In genomic region chr7:46796206-46796679, GRCm38 (mm10) we compare ENCODE assay signal across 8 mouse cellular contexts. TPM values are rescaled to one million over a fixed set of nuclear protein-coding genes. Genes with fewer than 3 reads are reported as not detected.
DNase-seq lines count a peak whose midpoint lies in the region; ATAC-seq and TF ChIP-seq lines count a peak whose summit lies in the region.

No protein-coding gene starts in this region.

- no peak for TF ChIP-seq POLR2A in CH12.LX (IDR thresholded peaks at IDR 0.05; ENCODE audit: low read depth, low read length)

- in situ Hi-C loops in CH12.LX (cut with MboI; ENCODE audit: low pct_ligation_motif_present, low pct_unique_long_range_greater_than_20kb, low sequenced_read_pairs), result loop anchor here (5.0 kb wide), 1 partner anchor 51 kb away; no protein-coding TSS in a partner anchor

- H3K36me3 ChIP-seq in heart, embryonic 13.5 days, result peaks cover 32% of the 10 kb centered on the region
- peaks cover 3 to 23% of the 10 kb centered on the region in 2 experiments for H3K36me3 ChIP-seq in CH12.LX (replicated peaks in 1 of 2; ENCODE audit: control insufficient read depth in 1 of 2, insufficient read depth in 1 of 2, low read length in 1 of 2)
- peaks cover 16% of the 10 kb centered on the region for H3K36me3 ChIP-seq in limb, embryonic 15.5 days
- H3K36me3 ChIP-seq in stomach, embryonic 14.5 days (ENCODE audit: control insufficient read depth, insufficient read depth, low read length), result peaks cover 11% of the 10 kb centered on the region; the same call in 1 of the 2 replicates

- peak overlapping the region; percentile 97 for H3K4me3 ChIP-seq in heart, embryonic 13.5 days
- H3K4me3 ChIP-seq in CH12.LX (replicated peaks in 1 of 3; ENCODE audit: low read depth in 2 of 3, low read length in 2 of 3, poor library complexity in 1 of 3), result peak overlapping the region; percentile 89 to 95 (median 94)
- peak overlapping the region; percentile 92 for H3K4me3 ChIP-seq in limb, embryonic 15.5 days
- peak overlapping the region; percentile 90 for H3K4me3 ChIP-seq in stomach, embryonic 14.5 days (ENCODE audit: low read depth, low read length)

- WGBS in heart, embryonic 13.5 days, result 0% methylated on average over 29 of the region's 31 CpGs
- under 1% methylated on average over 31 of the region's 31 CpGs for WGBS in limb, embryonic 15.5 days
- WGBS in stomach, embryonic 14.5 days, result 1% methylated on average over 31 of the region's 31 CpGs

- H3K4me1 ChIP-seq in heart, embryonic 13.5 days, result peaks cover 20% of the 10 kb centered on the region
- H3K4me1 ChIP-seq in CH12.LX (ENCODE audit: control insufficient read depth in 1 of 2, insufficient read depth in 2 of 2), result peaks cover 2 to 26% of the 10 kb centered on the region in 2 experiments; a peak in 2 of 4 replicates
- H3K4me1 ChIP-seq in limb, embryonic 15.5 days, result peaks cover 20% of the 10 kb centered on the region
- H3K4me1 ChIP-seq in stomach, embryonic 14.5 days (ENCODE audit: control insufficient read depth, insufficient read depth, low read length), result peaks cover 7% of the 10 kb centered on the region

- H3K9me3 ChIP-seq in heart, embryonic 13.5 days, result no peaks in the 10 kb centered on the region
- no peaks in the 10 kb centered on the region for H3K9me3 ChIP-seq in CH12.LX (replicated peaks; ENCODE audit: low read length)
- H3K9me3 ChIP-seq in limb, embryonic 15.5 days, result no peaks in the 10 kb centered on the region
- H3K9me3 ChIP-seq in stomach, embryonic 14.5 days (ENCODE audit: control insufficient read depth, low read depth, low read length), result no peaks in the 10 kb centered on the region

- peak overlapping the region; percentile 99 for H3K4me2 ChIP-seq in heart, embryonic 13.5 days
- peak overlapping the region; percentile 100 for H3K4me2 ChIP-seq in CH12.LX (ENCODE audit: insufficient read depth, low read depth, poor library complexity, severe bottlenecking)
- H3K4me2 ChIP-seq in limb, embryonic 15.5 days, result peak overlapping the region; percentile 87
- H3K4me2 ChIP-seq in stomach, embryonic 14.5 days (replicated peaks; ENCODE audit: low read depth, low read length), result peak overlapping the region; percentile 83

- H3K27me3 ChIP-seq in heart, embryonic 13.5 days (replicated peaks), result no peaks in the 10 kb centered on the region
- H3K27me3 ChIP-seq in CH12.LX (replicated peaks), result no peaks in the 10 kb centered on the region
- H3K27me3 ChIP-seq in limb, embryonic 15.5 days, result no peaks in the 10 kb centered on the region
- H3K27me3 ChIP-seq in stomach, embryonic 14.5 days (ENCODE audit: control insufficient read depth, insufficient read depth, low read length), result no peaks in the 10 kb centered on the region

- no peak for TF ChIP-seq CTCF in CH12.LX (conservative IDR thresholded peaks at IDR 0.05 in 1 of 2, IDR thresholded peaks at IDR 0.05 in 1 of 2; ENCODE audit: low read depth in 2 of 2, low read length in 2 of 2)

- no peak for TF ChIP-seq EP300 in CH12.LX (IDR thresholded peaks at IDR 0.05; ENCODE audit: low read length)

- TF ChIP-seq RAD21 in CH12.LX (IDR thresholded peaks at IDR 0.05; ENCODE audit: low read depth, low read length), result no peak

- no peak for DNase-seq in heart, adult 9 months (ENCODE audit: low spot score in 2 of 2)
- no peak for DNase-seq in CH12.LX (ENCODE audit: extremely low read depth)
- no peak for DNase-seq in natural killer cell, adult 2 months (ENCODE audit: low spot score in 2 of 2)
- no peak for DNase-seq in layer of hippocampus, adult 8-10 months (ENCODE audit: low spot score in 2 of 2)

- no peak; the same call in 1 of the 2 replicates for ATAC-seq in heart, embryonic 13.5 days (ENCODE audit: extremely low read depth, insufficient number of reproducible peaks, low FRiP score, low TSS enrichment)
- ATAC-seq in erythroid progenitor cell, adult 5-6 weeks (replicated peaks; ENCODE audit: low FRiP score, poor library complexity, severe bottlenecking), result peak; percentile 29; the same call in 1 of the 2 replicates
- ATAC-seq in limb, embryonic 15.5 days (ENCODE audit: insufficient number of reproducible peaks, low FRiP score, low TSS enrichment, low read depth), result no peak
- peak; percentile 57 for ATAC-seq in stomach, embryonic 14.5 days (ENCODE audit: insufficient number of reproducible peaks, insufficient read depth, low FRiP score, low read depth)

- H3K79me2 ChIP-seq in CH12.LX (replicated peaks; ENCODE audit: control insufficient read depth, extremely low read depth, insufficient read depth, poor library complexity, severe bottlenecking), result peaks cover 47% of the 10 kb centered on the region

- peak overlapping the region; percentile 87 for H3K27ac ChIP-seq in heart, embryonic 13.5 days (replicated peaks)
- H3K27ac ChIP-seq in CH12.LX (ENCODE audit: insufficient read depth, low read depth), result peak overlapping the region; percentile 71
- peak overlapping the region; percentile 68; the same call in 1 of the 2 replicates for H3K27ac ChIP-seq in limb, embryonic 15.5 days
- H3K27ac ChIP-seq in stomach, embryonic 14.5 days (ENCODE audit: low read length), result peak overlapping the region; percentile 66; the same call in 1 of the 2 replicates

- dilution Hi-C loops in CH12.LX (cut with MboI; ENCODE audit: extremely low pct_ligation_motif_present, extremely low pct_unique_long_range_greater_than_20kb, low sequenced_read_pairs), result no loop called here

- H3K9ac ChIP-seq in heart, embryonic 13.5 days, result peak overlapping the region; percentile 97
- H3K9ac ChIP-seq in CH12.LX (ENCODE audit: insufficient read depth, low read depth), result peak overlapping the region; percentile 72
- H3K9ac ChIP-seq in limb, embryonic 15.5 days, result peak overlapping the region; percentile 78
- peak overlapping the region; percentile 90 for H3K9ac ChIP-seq in stomach, embryonic 14.5 days (replicated peaks; ENCODE audit: low read depth, low read length)

TF ChIP-seq in CH12.LX, 34 proteins besides CTCF, POLR2A, EP300 and RAD21 (continues in another document):
- no peak for TF ChIP-seq TCF12 (IDR thresholded peaks at IDR 0.05; ENCODE audit: low read depth, low read length)

RNA-seq across cellular contexts. Expression of gene Gtf2h1, which starts 0.3 kb away (rescaled TPM):
- 28.5 and 29.7 TPM in 2 replicates for polyA plus RNA-seq in heart, embryonic 13.5 days (2015; fragmentation: Nextera tagmentation; extraction: Ambion mirVana)
- total RNA-seq in CH12.LX (2012; rRNA removed) (79.2 and 103 TPM in 2 replicates), CH12.LX (2014; rRNA removed) (161 and 198 TPM in 2 replicates)
- polyA plus RNA-seq in CH12.LX (2012; ENCODE audit: insufficient read length, low read depth), result 164 and 172 TPM in 2 replicates
- total RNA-seq in erythroid progenitor cell, adult 5-6 weeks (2015; ENCODE audit: low replicate concordance), result 16.2 and 28.5 TPM in 2 replicates
- total RNA-seq in erythroid progenitor cell, adult 5-6 weeks (2017; ENCODE audit: low replicate concordance), result 15.2 and 25.9 TPM in 2 replicates
- 49.8 and 52.4 TPM in 2 replicates for polyA plus RNA-seq in limb, embryonic 15.5 days (2015; fragmentation: Nextera tagmentation; extraction: Ambion mirVana)
- 40.8 and 47.8 TPM in 2 replicates for polyA plus RNA-seq in stomach, embryonic 14.5 days (2014; fragmentation: Nextera tagmentation; extraction: Ambion mirVana)
- total RNA-seq in layer of hippocampus, adult 8-10 months (2022), result 10 to 100 TPM; 34.4 to 40.6 (median 36.0) TPM

RNA-seq across cellular contexts. Expression of gene Hps5, which starts 0.4 kb away (rescaled TPM):
- 9.7 and 10.8 TPM in 2 replicates for polyA plus RNA-seq in heart, embryonic 13.5 days (2015; fragmentation: Nextera tagmentation; extraction: Ambion mirVana)
- total RNA-seq in CH12.LX (2012; rRNA removed), result 21.9 and 26.0 TPM in 2 replicates
- 17.8 and 20.3 TPM in 2 replicates for total RNA-seq in CH12.LX (2014; rRNA removed)
- polyA plus RNA-seq in CH12.LX (2012; ENCODE audit: insufficient read length, low read depth), result 17.2 and 20.8 TPM in 2 replicates
- 7.2 and 9.2 TPM in 2 replicates for total RNA-seq in erythroid progenitor cell, adult 5-6 weeks (2015; ENCODE audit: low replicate concordance)
- 19.8 and 29.9 TPM in 2 replicates for total RNA-seq in erythroid progenitor cell, adult 5-6 weeks (2017; ENCODE audit: low replicate concordance)
- polyA plus RNA-seq in limb, embryonic 15.5 days (2015; fragmentation: Nextera tagmentation; extraction: Ambion mirVana), result 20.8 and 23.2 TPM in 2 replicates
- 23.6 and 24.3 TPM in 2 replicates for polyA plus RNA-seq in stomach, embryonic 14.5 days (2014; fragmentation: Nextera tagmentation; extraction: Ambion mirVana)
- total RNA-seq in layer of hippocampus, adult 8-10 months (2022), result 10 to 100 TPM; 15.9 to 22.1 (median 17.5) TPM

RNA-seq across cellular contexts. Expression of gene Saa2, which starts 44.7 kb away (rescaled TPM):
- not detected in 2 replicates for polyA plus RNA-seq in heart, embryonic 13.5 days (2015; fragmentation: Nextera tagmentation; extraction: Ambion mirVana)
- not detected in 2 replicates for total RNA-seq in CH12.LX (2012; rRNA removed)
- not detected in 2 replicates for total RNA-seq in CH12.LX (2014; rRNA removed)
- not detected in 2 replicates for polyA plus RNA-seq in CH12.LX (2012; ENCODE audit: insufficient read length, low read depth)
- total RNA-seq in erythroid progenitor cell, adult 5-6 weeks (2015; ENCODE audit: low replicate concordance), result not detected in 2 replicates
- total RNA-seq in erythroid progenitor cell, adult 5-6 weeks (2017; ENCODE audit: low replicate concordance), result not detected in 2 replicates
- polyA plus RNA-seq in limb, embryonic 15.5 days (2015; fragmentation: Nextera tagmentation; extraction: Ambion mirVana), result 0.41 and 0.78 TPM in 2 replicates
- polyA plus RNA-seq in stomach, embryonic 14.5 days (2014; fragmentation: Nextera tagmentation; extraction: Ambion mirVana), result not detected in 2 replicates
- total RNA-seq in layer of hippocampus, adult 8-10 months (2022), result not detected

RNA-seq across cellular contexts. Expression of gene Ldha, which starts 45.0 kb away (rescaled TPM):
- polyA plus RNA-seq in heart, embryonic 13.5 days (2015; fragmentation: Nextera tagmentation; extraction: Ambion mirVana), result 2,723 and 3,293 TPM in 2 replicates
- total RNA-seq in CH12.LX (2012; rRNA removed), result 702 and 970 TPM in 2 replicates
- total RNA-seq in CH12.LX (2014; rRNA removed), result 1,007 and 1,199 TPM in 2 replicates
- 1,412 and 1,555 TPM in 2 replicates for polyA plus RNA-seq in CH12.LX (2012; ENCODE audit: insufficient read length, low read depth)
- 72.9 and 85.4 TPM in 2 replicates for total RNA-seq in erythroid progenitor cell, adult 5-6 weeks (2015; ENCODE audit: low replicate concordance)
- total RNA-seq in erythroid progenitor cell, adult 5-6 weeks (2017; ENCODE audit: low replicate concordance), result 29.2 and 59.4 TPM in 2 replicates
- polyA plus RNA-seq in limb, embryonic 15.5 days (2015; fragmentation: Nextera tagmentation; extraction: Ambion mirVana), result 1,928 and 2,051 TPM in 2 replicates
- 1,645 and 1,742 TPM in 2 replicates for polyA plus RNA-seq in stomach, embryonic 14.5 days (2014; fragmentation: Nextera tagmentation; extraction: Ambion mirVana)
- total RNA-seq in layer of hippocampus, adult 8-10 months (2022), result 100 to 1,000 TPM; 286 to 315 (median 301) TPM

RNA-seq across cellular contexts. Expression of gene Saa1, which starts 53.5 kb away (rescaled TPM):
- polyA plus RNA-seq in heart, embryonic 13.5 days (2015; fragmentation: Nextera tagmentation; extraction: Ambion mirVana), result not detected in 2 replicates
- total RNA-seq in CH12.LX (2012; rRNA removed), result not detected in 2 replicates
- not detected in 2 replicates for total RNA-seq in CH12.LX (2014; rRNA removed)
- polyA plus RNA-seq in CH12.LX (2012; ENCODE audit: insufficient read length, low read depth), result not detected in 2 replicates
- total RNA-seq in erythroid progenitor cell, adult 5-6 weeks (2015; ENCODE audit: low replicate concordance), result not detected in 2 replicates
- not detected in 2 replicates for total RNA-seq in erythroid progenitor cell, adult 5-6 weeks (2017; ENCODE audit: low replicate concordance)
- polyA plus RNA-seq in limb, embryonic 15.5 days (2015; fragmentation: Nextera tagmentation; extraction: Ambion mirVana), result 1.2 and 1.9 TPM in 2 replicates
- 0.59 and 1.2 TPM in 2 replicates for polyA plus RNA-seq in stomach, embryonic 14.5 days (2014; fragmentation: Nextera tagmentation; extraction: Ambion mirVana)
- total RNA-seq in layer of hippocampus, adult 8-10 months (2022), result not detected

Comparison
In these comparisons a context has a peak if more than half of its experiments do, and no peak if none do; other contexts are left out.
1. ATAC-seq: peak in erythroid progenitor cell, adult 5-6 weeks (single experiment) and stomach, embryonic 14.5 days (single experiment); none in heart, embryonic 13.5 days (single experiment) and limb, embryonic 15.5 days (single experiment).
2. Peak in every context shown above with its lines, with median percentiles within 50 percentile points of each other: H3K27ac ChIP-seq, H3K4me2 ChIP-seq, H3K4me3 ChIP-seq and H3K9ac ChIP-seq.